Mouse (Mus musculus): ENCODE data around the gene Angptl3. TPM values are rescaled to one million over a fixed set of nuclear protein-coding genes. Genes with fewer than 3 reads are reported as not detected.

The Angptl3 gene
- not detected for total RNA-seq (2021)

GRCm38 (mm10) chr4:99030686-99031085 lies at the start of gene Angptl3:
TSS of gene Angptl3 (plus strand) at chr4:99030954.
- intact Hi-C loops (cut with DNase I): no loop called here
- DNase-seq (ENCODE audit: extremely low spot score in 1 of 2, low spot score in 2 of 2): no peak

GRCm38 (mm10) chr4:98984701-98985100 lies 46.1 kb upstream of the Angptl3 start:
- intact Hi-C loops (cut with DNase I): no loop called here
- DNase-seq (ENCODE audit: extremely low spot score in 1 of 2, low spot score in 2 of 2): no peak

- intact Hi-C loops (cut with DNase I): no loop called here
Observed at GRCm38 (mm10) chr4:98993491-98993890, 37.3 kb upstream of the Angptl3 start.

GRCm38 (mm10) chr4:99005574-99005973 lies 25.2 kb upstream of the Angptl3 start:
- DNase-seq (ENCODE audit: extremely low spot score in 1 of 2, low spot score in 2 of 2): no peak
- intact Hi-C loops (cut with DNase I): no loop called here

More at GRCm38 (mm10) chr4:98993491-98993890, 37.3 kb upstream of the Angptl3 start:
- no peak for DNase-seq (ENCODE audit: extremely low spot score in 1 of 2, low spot score in 2 of 2)

- intact Hi-C loops (cut with DNase I): no loop called here
- DNase-seq (ENCODE audit: extremely low spot score in 1 of 2, low spot score in 2 of 2): no peak
Observed at GRCm38 (mm10) chr4:99006319-99006718, 24.4 kb upstream of the Angptl3 start.

- no peak for DNase-seq (ENCODE audit: extremely low spot score in 1 of 2, low spot score in 2 of 2)
- intact Hi-C loops (cut with DNase I): no loop called here
Observed at GRCm38 (mm10) chr4:99011039-99011438, 19.7 kb upstream of the Angptl3 start.

GRCm38 (mm10) chr4:99022221-99022620 lies 8.5 kb upstream of the Angptl3 start:
- intact Hi-C loops (cut with DNase I): no loop called here
- no peak for DNase-seq (ENCODE audit: extremely low spot score in 1 of 2, low spot score in 2 of 2)

- DNase-seq (ENCODE audit: extremely low spot score in 1 of 2, low spot score in 2 of 2): no peak
- intact Hi-C loops (cut with DNase I): no loop called here
Observed at GRCm38 (mm10) chr4:99028377-99028776, 2.4 kb upstream of the Angptl3 start.

- intact Hi-C loops (cut with DNase I): no loop called here
- DNase-seq (ENCODE audit: extremely low spot score in 1 of 2, low spot score in 2 of 2): no peak
Observed at GRCm38 (mm10) chr4:99032921-99033320, 2.2 kb downstream of the Angptl3 start.

- intact Hi-C loops (cut with DNase I): no loop called here
- DNase-seq (ENCODE audit: extremely low spot score in 1 of 2, low spot score in 2 of 2): no peak
Observed at GRCm38 (mm10) chr4:99044854-99045253, 14.1 kb downstream of the Angptl3 start.

- intact Hi-C loops (cut with DNase I): no loop called here
- no peak for DNase-seq (ENCODE audit: extremely low spot score in 1 of 2, low spot score in 2 of 2)
Observed at GRCm38 (mm10) chr4:99046471-99046870, 15.7 kb downstream of the Angptl3 start.

GRCm38 (mm10) chr4:99048581-99048980 lies 17.8 kb downstream of the Angptl3 start:
- intact Hi-C loops (cut with DNase I): no loop called here
- DNase-seq (ENCODE audit: extremely low spot score in 1 of 2, low spot score in 2 of 2): no peak

- intact Hi-C loops (cut with DNase I): loop anchor here (10.0 kb wide), 1 partner anchor 90 kb away; no protein-coding TSS in a partner anchor
- no peak for DNase-seq (ENCODE audit: extremely low spot score in 1 of 2, low spot score in 2 of 2)
Observed at GRCm38 (mm10) chr4:99064524-99064923, 33.8 kb downstream of the Angptl3 start.

- DNase-seq (ENCODE audit: extremely low spot score in 1 of 2, low spot score in 2 of 2): no peak
- intact Hi-C loops (cut with DNase I): loop anchor here (10.0 kb wide), 1 partner anchor 94 kb away; no protein-coding TSS in a partner anchor
Observed at GRCm38 (mm10) chr4:99068806-99069205, 38.1 kb downstream of the Angptl3 start.

- intact Hi-C loops (cut with DNase I): no loop called here
- no peak for DNase-seq (ENCODE audit: extremely low spot score in 1 of 2, low spot score in 2 of 2)
Observed at GRCm38 (mm10) chr4:99078005-99078404, 47.3 kb downstream of the Angptl3 start.

- intact Hi-C loops (cut with DNase I): no loop called here
- no peak for DNase-seq (ENCODE audit: extremely low spot score in 1 of 2, low spot score in 2 of 2)
Observed at GRCm38 (mm10) chr4:99081169-99081568, 50.4 kb downstream of the Angptl3 start.

- DNase-seq (ENCODE audit: extremely low spot score in 1 of 2, low spot score in 2 of 2): no peak
- intact Hi-C loops (cut with DNase I): no loop called here
Observed at GRCm38 (mm10) chr4:99083862-99084261, 53.1 kb downstream of the Angptl3 start.

- no peak for DNase-seq (ENCODE audit: extremely low spot score in 1 of 2, low spot score in 2 of 2)
- intact Hi-C loops (cut with DNase I): no loop called here
Observed at GRCm38 (mm10) chr4:99087760-99088485, 57.2 kb downstream of the Angptl3 start.

GRCm38 (mm10) chr4:99091151-99091701 lies 60.5 kb downstream of the Angptl3 start:
- intact Hi-C loops (cut with DNase I): no loop called here
- no peak for DNase-seq (ENCODE audit: extremely low spot score in 1 of 2, low spot score in 2 of 2)

- DNase-seq (ENCODE audit: extremely low spot score in 1 of 2, low spot score in 2 of 2): no peak
- intact Hi-C loops (cut with DNase I): no loop called here
Observed at GRCm38 (mm10) chr4:99091777-99092176, 61.0 kb downstream of the Angptl3 start.

All from left cerebral cortex, postnatal 10 days (tissue).